Mouse (Mus musculus) midbrain, embryonic 13.5 days (tissue): Measurements from ENCODE around the gene Dnah6. TPM values are rescaled to one million over a fixed set of nuclear protein-coding genes. Genes with fewer than 3 reads are reported as not detected.

Experiments
- ATAC-seq: fragments of 200-750 bp; cut with Nextera tagmentation; 2 replicates; pipeline ENCODE4 v1.8.0; 2017; ENCODE audit warnings: mild to moderate bottlenecking, moderate TSS enrichment, moderate library complexity
- H3K27ac ChIP-seq: fragments of 300-500 bp; sonication (generic); 2 replicates; pipeline ENCODE4 v1.5.1; 2015; ENCODE audit warnings: inconsistent platforms, mild to moderate bottlenecking, moderate library complexity
- H3K27me3 ChIP-seq: fragments of 300-500 bp; sonication (generic); 2 replicates; pipeline ENCODE4 v1.6.1; 2015; ENCODE audit warnings: mild to moderate bottlenecking, inconsistent platforms
- H3K36me3 ChIP-seq: fragments of 300-500 bp; sonication (generic); 2 replicates; pipeline ENCODE4 v1.6.1; 2015; ENCODE audit warnings: mild to moderate bottlenecking, inconsistent platforms
- H3K4me1 ChIP-seq: fragments of 300-500 bp; sonication (generic); replicated peaks from 2 replicates; pipeline ENCODE4 v1.6.1; 2015; ENCODE audit warnings: inconsistent platforms
- H3K4me2 ChIP-seq: fragments of 300-500 bp; sonication (generic); replicated peaks from 2 replicates; pipeline ENCODE4 v1.6.1; 2015; ENCODE audit warnings: moderate library complexity, mild to moderate bottlenecking, inconsistent platforms
- H3K4me3 ChIP-seq: fragments of 300-500 bp; sonication (generic); replicated peaks from 2 replicates; pipeline ENCODE4 v1.5.1; 2015; ENCODE audit warnings: mild to moderate bottlenecking, inconsistent platforms
- H3K9ac ChIP-seq: fragments of 300-500 bp; sonication (generic); replicated peaks from 2 replicates; pipeline ENCODE4 v1.6.1; 2015; ENCODE audit warnings: mild to moderate bottlenecking, inconsistent platforms
- H3K9me3 ChIP-seq: fragments of 300-500 bp; sonication (generic); 2 replicates; pipeline ENCODE4 v1.6.1; 2016; ENCODE audit warnings: mild to moderate bottlenecking, inconsistent platforms
- WGBS: fragments of 180-500 bp; shearing (Covaris S2); methylation state at CpG from one replicate; pipeline ENCODE4 v1.1.7; 2015; 5-methylcytosine and 5-hydroxymethylcytosine counted together
- polyA plus RNA-seq: library from polyadenylated mRNA; unstranded; fragments of >200 nt; fragmentation: Nextera tagmentation; extraction: Ambion mirVana; gene quantifications from 2 replicates; pipeline ENCODE4 v1.2.1, GENCODE M21; 2015

Gene Dnah6
- polyA plus RNA-seq, 1 experiment from 2014 or later = 0.17 TPM

- Histone ChIP-seq H3K4me1 (no peaks in the 10 kb centered on the region), H3K9ac (no peak overlapping the region), H3K9me3 (peaks cover 13% of the 10 kb centered on the region; the same call in 1 of the 2 replicates), H3K4me2 (no peak overlapping the region), H3K4me3 (no peak overlapping the region), H3K27me3 (no peaks in the 10 kb centered on the region), H3K27ac (no peak overlapping the region), H3K36me3 (no peaks in the 10 kb centered on the region)
- 94% methylated on average over 6 of the region's 6 CpGs for WGBS
- no peak for ATAC-seq
Measured at GRCm38 (mm10) chr6:73054807-73055206, 166.6 kb downstream of the Dnah6 start.

GRCm38 (mm10) chr6:73053526-73053925 lies 167.9 kb downstream of the Dnah6 start:
- no peak overlapping the region for H3K9ac ChIP-seq
- ATAC-seq = no peak
- no peaks in the 10 kb centered on the region for H3K27me3 ChIP-seq
- H3K9me3 ChIP-seq = peaks cover 13% of the 10 kb centered on the region; the same call in 1 of the 2 replicates
- H3K4me3 ChIP-seq = no peak overlapping the region
- H3K27ac ChIP-seq = no peak overlapping the region
- no peaks in the 10 kb centered on the region for H3K4me1 ChIP-seq
- no peaks in the 10 kb centered on the region for H3K36me3 ChIP-seq
- H3K4me2 ChIP-seq = no peak overlapping the region
- 94% methylated on average over 9 of the region's 9 CpGs for WGBS

- WGBS = 90% methylated on average over 7 of the region's 7 CpGs
Measured at GRCm38 (mm10) chr6:73047259-73047658, 174.2 kb downstream of the Dnah6 start.

GRCm38 (mm10) chr6:73045944-73046343 lies 175.5 kb downstream of the Dnah6 start:
- Histone ChIP-seq H3K4me2 (no peak overlapping the region), H3K27me3 (no peaks in the 10 kb centered on the region), H3K9ac (no peak overlapping the region), H3K9me3 (no peaks in the 10 kb centered on the region), H3K4me1 (no peaks in the 10 kb centered on the region), H3K4me3 (no peak overlapping the region), H3K36me3 (no peaks in the 10 kb centered on the region), H3K27ac (no peak overlapping the region)
- ATAC-seq = no peak
- WGBS = 76% methylated on average over 3 of the region's 3 CpGs

More at GRCm38 (mm10) chr6:73047259-73047658, 174.2 kb downstream of the Dnah6 start:
- Histone ChIP-seq H3K27ac (no peak overlapping the region), H3K9me3 (no peaks in the 10 kb centered on the region), H3K9ac (no peak overlapping the region), H3K27me3 (no peaks in the 10 kb centered on the region), H3K4me3 (no peak overlapping the region), H3K4me1 (no peaks in the 10 kb centered on the region), H3K4me2 (no peak overlapping the region), H3K36me3 (no peaks in the 10 kb centered on the region)
- no peak for ATAC-seq

- no peaks in the 10 kb centered on the region for H3K27me3 ChIP-seq
- 72% methylated on average over 6 of the region's 6 CpGs for WGBS
- H3K36me3 ChIP-seq = no peaks in the 10 kb centered on the region
- no peak overlapping the region for H3K27ac ChIP-seq
- H3K4me3 ChIP-seq = no peak overlapping the region
- H3K9ac ChIP-seq = no peak overlapping the region
- no peaks in the 10 kb centered on the region for H3K9me3 ChIP-seq
- ATAC-seq = no peak
- H3K4me2 ChIP-seq = no peak overlapping the region
- H3K4me1 ChIP-seq = no peaks in the 10 kb centered on the region
Measured at GRCm38 (mm10) chr6:73042278-73042677, 179.2 kb downstream of the Dnah6 start.

GRCm38 (mm10) chr6:73038291-73038690 lies 183.2 kb downstream of the Dnah6 start:
- H3K27me3 ChIP-seq = no peaks in the 10 kb centered on the region
- H3K36me3 ChIP-seq = no peaks in the 10 kb centered on the region
- H3K4me2 ChIP-seq = no peak overlapping the region
- no peak overlapping the region for H3K4me3 ChIP-seq
- no peaks in the 10 kb centered on the region for H3K9me3 ChIP-seq
- H3K4me1 ChIP-seq = no peaks in the 10 kb centered on the region
- ATAC-seq = no peak
- H3K9ac ChIP-seq = no peak overlapping the region
- 83% methylated on average over 2 of the region's 2 CpGs for WGBS
- H3K27ac ChIP-seq = no peak overlapping the region

- H3K27ac ChIP-seq = no peak overlapping the region
- H3K9ac ChIP-seq = no peak overlapping the region
- no peak overlapping the region for H3K4me2 ChIP-seq
- WGBS = 97% methylated on average over 3 of the region's 3 CpGs
- no peaks in the 10 kb centered on the region for H3K4me1 ChIP-seq
- H3K9me3 ChIP-seq = no peaks in the 10 kb centered on the region
- no peak for ATAC-seq
- no peak overlapping the region for H3K4me3 ChIP-seq
- H3K27me3 ChIP-seq = no peaks in the 10 kb centered on the region
- no peaks in the 10 kb centered on the region for H3K36me3 ChIP-seq
Measured at GRCm38 (mm10) chr6:73028853-73029252, 192.6 kb downstream of the Dnah6 start.

GRCm38 (mm10) chr6:73027881-73028280 lies 193.6 kb downstream of the Dnah6 start:
- no peak overlapping the region for H3K4me2 ChIP-seq
- no peaks in the 10 kb centered on the region for H3K4me1 ChIP-seq
- H3K4me3 ChIP-seq = no peak overlapping the region
- H3K9ac ChIP-seq = no peak overlapping the region
- no peaks in the 10 kb centered on the region for H3K27me3 ChIP-seq
- WGBS = 84% methylated on average over 4 of the region's 4 CpGs
- no peak for ATAC-seq
- H3K9me3 ChIP-seq = no peaks in the 10 kb centered on the region
- no peaks in the 10 kb centered on the region for H3K36me3 ChIP-seq
- no peak overlapping the region for H3K27ac ChIP-seq

- 91% methylated on average over 6 of the region's 6 CpGs for WGBS
- no peaks in the 10 kb centered on the region for H3K36me3 ChIP-seq
- no peak overlapping the region for H3K4me3 ChIP-seq
- H3K9ac ChIP-seq = no peak overlapping the region
- H3K27me3 ChIP-seq = no peaks in the 10 kb centered on the region
- ATAC-seq = no peak
- no peak overlapping the region for H3K4me2 ChIP-seq
- no peaks in the 10 kb centered on the region for H3K9me3 ChIP-seq
- no peaks in the 10 kb centered on the region for H3K4me1 ChIP-seq
- no peak overlapping the region for H3K27ac ChIP-seq
Measured at GRCm38 (mm10) chr6:73026898-73027297, 194.6 kb downstream of the Dnah6 start.

GRCm38 (mm10) chr6:73020061-73020460 lies 201.4 kb downstream of the Dnah6 start:
- no peaks in the 10 kb centered on the region for H3K9me3 ChIP-seq
- H3K4me3 ChIP-seq = no peak overlapping the region
- no peak overlapping the region for H3K4me2 ChIP-seq
- H3K27ac ChIP-seq = no peak overlapping the region
- no peaks in the 10 kb centered on the region for H3K4me1 ChIP-seq
- no peak overlapping the region for H3K9ac ChIP-seq
- no peak for ATAC-seq
- H3K27me3 ChIP-seq = no peaks in the 10 kb centered on the region
- WGBS = 6% methylated on average over 3 of the region's 3 CpGs
- H3K36me3 ChIP-seq = no peaks in the 10 kb centered on the region

GRCm38 (mm10) chr6:73018725-73019280 lies 202.6 kb downstream of the Dnah6 start:
- 85% methylated on average over 10 of the region's 10 CpGs for WGBS
- H3K4me1 ChIP-seq = 0 out of 2 replicates have a peak, but pooled peaks cover 2% of the 10 kb centered on the region
- no peak for ATAC-seq

GRCm38 (mm10) chr6:73014317-73015160 lies 206.9 kb downstream of the Dnah6 start:
- Histone ChIP-seq H3K36me3 (no peaks in the 10 kb centered on the region), H3K27ac (no peak overlapping the region), H3K27me3 (no peaks in the 10 kb centered on the region), H3K4me2 (no peak overlapping the region), H3K9ac (no peak overlapping the region), H3K4me1 (0 out of 2 replicates have a peak, but pooled peaks cover 2% of the 10 kb centered on the region), H3K4me3 (no peak overlapping the region), H3K9me3 (no peaks in the 10 kb centered on the region)
- WGBS = 43% methylated on average over 13 of the region's 13 CpGs
- ATAC-seq = no peak

More at GRCm38 (mm10) chr6:73018725-73019280, 202.6 kb downstream of the Dnah6 start:
- no peaks in the 10 kb centered on the region for H3K9me3 ChIP-seq
- H3K9ac ChIP-seq = no peak overlapping the region
- H3K36me3 ChIP-seq = no peaks in the 10 kb centered on the region
- no peak overlapping the region for H3K4me3 ChIP-seq
- H3K27ac ChIP-seq = no peak overlapping the region
- no peaks in the 10 kb centered on the region for H3K27me3 ChIP-seq
- no peak overlapping the region for H3K4me2 ChIP-seq
